Mouse (Mus musculus) urinary bladder, postnatal 4 days (tissue): Measurements from ENCODE around the gene Fam19a2.

Experiments used
- DNase-seq, 2 experiments: peaks; one replicate each; pipeline ENCODE4 v3.0.0; 2021 to 2022; ENCODE audit warnings: low spot score in 2 of 2

Fam19a2 gene

DNA sequence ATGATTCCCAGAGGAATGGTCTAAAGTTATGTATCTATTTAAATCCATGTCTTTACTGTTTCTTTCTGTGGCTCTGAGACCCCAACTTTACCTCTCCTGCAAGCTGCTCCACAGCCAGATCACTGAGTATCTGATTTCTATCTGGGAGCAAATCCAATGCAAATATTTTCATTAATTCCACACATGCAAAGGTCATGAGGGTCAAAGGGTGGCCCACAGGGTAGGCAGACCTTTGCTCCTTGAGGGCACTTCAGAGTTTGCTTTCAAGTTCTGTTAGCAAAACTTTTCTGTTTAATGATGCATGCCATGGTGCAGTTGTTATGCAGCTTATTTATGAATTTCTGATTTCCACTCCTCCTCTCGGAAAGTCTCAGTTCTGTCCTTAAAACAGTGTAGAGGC, 303.9 kb downstream of the Fam19a2 start:
- DNase-seq: no peak

GRCm38 (mm10) chr10:123570616-123571188, 306.9 kb downstream of the Fam19a2 start:
- no peak for DNase-seq

- no peak for DNase-seq
These were observed 308.7 kb downstream of the Fam19a2 start for GRCm38 (mm10) chr10:123572342-123573070.

GRCm38 (mm10) chr10:123577823-123578222, 314.0 kb downstream of the Fam19a2 start:
- DNase-seq: no peak

GRCm38 (mm10) chr10:123579012-123579411, 315.2 kb downstream of the Fam19a2 start:
- DNase-seq: no peak

GRCm38 (mm10) chr10:123595043-123595442, 331.2 kb downstream of the Fam19a2 start:
- no peak for DNase-seq

GRCm38 (mm10) chr10:123597059-123597458, 333.3 kb downstream of the Fam19a2 start:
- no peak for DNase-seq

DNA sequence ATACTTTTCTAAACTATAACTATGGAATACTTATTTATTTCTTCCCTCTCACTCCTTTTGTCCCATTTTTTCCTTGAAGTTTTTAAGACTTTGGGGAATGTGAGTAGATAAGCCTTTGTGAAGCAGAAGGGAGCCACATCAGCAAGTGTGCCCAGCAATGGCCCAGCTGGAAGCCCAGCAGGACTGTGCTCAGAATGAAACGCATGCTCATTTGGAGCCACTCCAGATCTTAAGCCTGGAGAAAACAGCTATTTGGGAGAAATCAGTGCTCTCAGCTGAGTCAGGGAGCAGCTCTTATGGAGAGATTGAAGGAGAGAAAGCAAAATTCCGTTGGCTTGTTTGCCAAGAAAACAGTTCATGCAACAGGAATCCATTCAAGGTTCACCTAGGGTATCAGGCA, 341.9 kb downstream of the Fam19a2 start:
- DNase-seq: no peak

- DNase-seq: no peak
These were observed 362.9 kb downstream of the Fam19a2 start for GRCm38 (mm10) chr10:123626691-123627090.

GRCm38 (mm10) chr10:123629248-123629744, 365.5 kb downstream of the Fam19a2 start:
- DNase-seq: no peak

- DNase-seq: no peak
These were observed 368.2 kb downstream of the Fam19a2 start for GRCm38 (mm10) chr10:123632029-123632428.

DNA sequence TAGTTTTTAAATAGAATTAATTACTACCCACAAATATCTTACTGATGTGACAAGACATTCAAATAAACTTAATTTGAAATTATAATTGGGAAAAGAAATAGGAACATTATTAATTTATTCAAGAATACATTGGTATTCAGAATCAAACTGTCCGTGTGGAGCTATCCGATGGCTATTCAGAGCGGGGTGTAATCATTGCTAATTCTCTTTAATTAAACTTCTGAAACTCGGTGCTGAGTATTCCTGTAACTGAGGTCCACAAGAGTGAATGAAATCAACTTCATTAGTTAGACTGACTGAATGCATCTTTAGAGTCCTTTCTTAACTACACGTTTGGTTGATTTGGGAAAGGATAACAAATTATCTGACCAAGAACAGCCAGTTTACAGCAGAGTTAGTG, 372.9 kb downstream of the Fam19a2 start:
- no peak for DNase-seq

GRCm38 (mm10) chr10:123637496-123637895, 373.7 kb downstream of the Fam19a2 start:
- no peak for DNase-seq

- no peak for DNase-seq
These were observed 381.8 kb downstream of the Fam19a2 start for GRCm38 (mm10) chr10:123645568-123645967.

- no peak for DNase-seq
These were observed 407.4 kb downstream of the Fam19a2 start for GRCm38 (mm10) chr10:123671208-123671607.

- no peak for DNase-seq
These were observed 414.6 kb downstream of the Fam19a2 start for GRCm38 (mm10) chr10:123678284-123678864.

DNA sequence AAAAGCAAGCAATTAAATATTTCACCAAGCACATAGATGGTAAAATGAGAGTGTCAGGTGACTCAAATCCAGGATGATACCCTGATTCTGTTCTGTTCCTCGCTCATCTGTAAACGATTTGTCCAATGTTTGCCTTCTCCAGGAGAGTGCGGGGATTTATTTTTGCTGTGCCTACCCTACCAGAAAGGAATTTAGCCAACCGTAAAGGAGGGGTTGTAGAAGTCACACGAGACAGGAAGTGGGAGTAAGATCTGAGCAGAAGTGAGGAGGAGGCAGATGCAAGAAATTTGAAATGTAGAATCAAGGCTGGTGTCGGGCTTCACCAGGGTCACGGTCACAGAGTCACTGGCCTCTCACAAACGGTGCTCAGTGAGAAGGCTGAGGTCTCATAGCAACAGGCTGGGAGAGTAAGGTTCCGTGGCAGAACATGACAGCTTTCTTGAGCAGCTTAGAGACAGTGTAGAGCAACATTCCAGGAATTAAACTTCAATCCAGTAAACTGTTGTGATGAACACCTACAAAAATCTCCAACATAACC, 419.0 kb downstream of the Fam19a2 start:
- no peak for DNase-seq

DNA sequence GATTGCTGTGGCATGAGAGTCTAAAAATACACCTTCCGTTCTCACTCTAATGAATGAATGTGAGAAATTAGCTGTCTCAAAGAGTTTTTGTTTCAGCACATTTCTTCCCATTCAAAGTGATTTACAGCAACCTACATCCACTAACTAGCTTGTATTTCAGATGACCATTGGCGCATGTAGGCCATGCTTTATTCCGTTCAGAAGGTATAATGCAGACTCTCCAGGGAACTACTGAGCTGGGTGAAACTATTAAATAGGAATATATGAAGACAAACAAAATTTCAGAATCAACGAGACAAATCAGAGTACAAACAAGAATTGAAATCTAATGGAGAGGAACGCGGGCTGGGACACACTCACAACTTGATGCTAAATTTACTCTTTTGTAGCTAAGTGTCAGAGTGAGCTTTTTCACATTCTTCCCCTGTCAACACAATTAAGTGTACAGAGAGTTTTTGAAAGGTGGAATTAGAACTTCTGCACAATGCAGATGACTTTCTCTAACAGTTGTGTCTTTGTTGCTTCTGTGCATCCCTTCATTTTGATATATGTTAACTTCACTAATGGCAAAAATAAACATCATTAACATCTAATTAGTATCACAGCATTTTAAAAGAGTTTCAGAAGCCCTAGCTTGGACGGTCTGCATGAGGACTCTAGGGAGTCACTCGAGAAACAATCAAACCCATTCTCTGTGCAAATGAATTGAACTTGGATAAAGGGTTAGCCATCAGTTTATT, 428.6 kb downstream of the Fam19a2 start:
- no peak for DNase-seq

- no peak for DNase-seq
These were observed 429.1 kb downstream of the Fam19a2 start for GRCm38 (mm10) chr10:123692926-123693224.

- no peak for DNase-seq
These were observed 438.8 kb downstream of the Fam19a2 start for GRCm38 (mm10) chr10:123702595-123702994.

- DNase-seq: no peak
These were observed 443.2 kb downstream of the Fam19a2 start for GRCm38 (mm10) chr10:123707026-123707425.

DNA sequence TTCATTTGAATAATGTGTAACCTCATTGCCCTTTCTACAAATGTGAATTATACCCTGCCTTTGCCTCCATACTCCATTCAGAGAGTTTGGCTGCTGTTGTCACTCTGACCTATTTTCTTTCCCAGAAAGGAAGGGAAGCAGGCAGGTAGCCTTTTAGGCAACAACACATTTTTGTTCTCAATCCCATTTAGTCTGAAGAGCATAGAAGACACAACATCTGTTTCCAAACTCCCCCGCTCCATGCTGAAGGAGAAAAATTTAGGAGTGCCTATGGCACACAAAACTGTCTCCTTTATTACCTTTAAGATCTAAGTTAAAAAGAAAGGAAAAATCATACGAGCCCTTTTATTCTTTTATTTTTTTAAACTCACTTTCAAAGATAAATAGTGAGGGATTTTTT, 446.9 kb downstream of the Fam19a2 start:
- DNase-seq: no peak
